Mouse (Mus musculus) cerebellum, postnatal 4 days (tissue): ENCODE measurements around the gene E030018B13Rik.

Experiments used
- DNase-seq, 2 experiments: peaks; one replicate each; pipeline ENCODE4 v3.0.0; 2022; ENCODE audit warnings: low spot score in 2 of 2, mixed read lengths in 1 of 2

E030018B13Rik gene

GRCm38 (mm10) chr7:63916268-63916907, at the start of gene E030018B13Rik:
TSS of gene E030018B13Rik (plus strand) at chr7:63916857.
- DNase-seq = no peak

DNA sequence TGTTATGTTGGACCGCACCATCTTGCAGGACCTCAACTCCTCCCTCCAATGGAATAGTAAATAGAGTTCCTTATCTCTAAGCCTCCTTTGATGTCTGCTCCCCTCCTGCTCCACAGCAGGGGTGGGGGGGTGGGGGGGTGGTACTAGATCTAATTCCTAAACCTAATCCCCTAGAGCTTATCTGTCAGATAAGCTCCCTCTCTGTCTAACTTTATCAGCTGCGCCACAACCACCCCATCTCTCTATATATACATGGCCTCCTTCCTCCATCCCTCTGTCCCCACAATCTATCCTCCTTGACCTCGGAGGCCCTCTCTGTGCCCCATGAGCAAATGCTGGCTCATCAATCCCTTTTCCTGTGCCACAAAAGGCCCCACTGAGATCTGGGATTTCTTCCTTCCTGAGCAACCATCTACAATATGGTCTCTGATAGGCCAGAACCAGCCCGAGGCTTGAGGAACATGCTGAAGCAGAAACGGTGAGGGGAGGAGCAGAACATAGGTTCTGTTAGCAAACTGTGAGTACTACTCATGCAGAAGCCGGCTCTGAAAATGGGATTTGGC, 48.2 kb upstream of the E030018B13Rik start:
- DNase-seq = no peak

DNA sequence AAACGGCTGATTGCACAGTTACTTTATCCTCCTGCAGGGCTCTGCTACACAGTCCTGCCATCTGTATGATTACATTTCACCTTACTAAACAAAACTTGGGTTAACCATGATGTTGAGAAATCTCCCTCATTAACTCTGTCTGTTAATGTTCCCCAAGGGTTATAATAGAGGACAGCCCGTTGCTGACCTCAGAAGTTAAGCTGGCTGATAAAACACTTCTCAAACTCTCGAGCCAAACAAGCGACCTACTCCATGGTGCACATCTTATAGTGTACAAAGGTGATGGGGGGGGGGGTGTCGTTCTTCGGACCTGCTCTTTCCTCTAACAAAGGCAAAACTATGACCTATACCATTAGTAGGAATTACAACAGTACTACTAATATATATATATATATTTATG, 45.0 kb upstream of the E030018B13Rik start:
- no peak for DNase-seq

DNA sequence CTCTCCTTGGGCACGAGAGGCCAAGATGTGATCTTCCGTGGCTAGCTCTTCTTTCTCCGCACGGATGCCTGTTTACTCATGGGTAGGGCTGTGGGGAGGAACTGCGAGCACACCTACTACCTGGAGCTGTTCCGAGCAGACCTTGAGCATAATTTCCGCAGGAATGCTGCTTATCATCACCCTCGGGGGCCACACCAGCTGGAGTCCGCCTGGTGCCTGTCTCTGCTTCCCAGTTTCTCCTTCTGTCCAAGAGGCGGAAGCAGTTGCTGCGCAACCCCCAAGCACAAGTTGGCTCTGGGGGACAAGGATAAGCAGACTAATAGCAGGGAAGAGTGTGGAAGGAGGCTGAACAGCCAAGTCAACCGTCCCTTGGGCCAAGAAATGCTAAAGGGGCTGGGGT, 42.8 kb upstream of the E030018B13Rik start:
- DNase-seq = no peak

DNA sequence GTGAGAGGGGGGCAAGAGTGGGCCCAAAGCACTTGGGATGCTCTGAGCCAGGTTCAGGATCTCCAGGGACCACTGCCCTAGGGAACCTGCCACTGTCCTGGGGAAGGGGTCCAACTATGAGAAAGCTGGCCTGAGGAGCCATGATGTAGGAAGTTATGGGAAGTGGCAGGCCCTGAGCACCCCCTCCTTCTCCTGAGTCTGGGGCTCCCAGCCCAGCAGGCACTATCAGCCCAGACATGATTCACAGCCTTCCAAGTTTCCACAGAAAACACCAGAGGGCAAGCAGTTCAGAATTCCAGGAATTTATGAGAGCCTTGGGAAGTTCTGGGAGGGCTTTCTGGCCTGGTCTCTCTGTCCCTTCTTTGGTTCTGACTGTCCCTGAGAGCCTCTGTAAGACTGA, 41.0 kb upstream of the E030018B13Rik start:
- DNase-seq = no peak

- DNase-seq = no peak
Measured at GRCm38 (mm10) chr7:63876640-63877039, 40.0 kb upstream of the E030018B13Rik start.

DNA sequence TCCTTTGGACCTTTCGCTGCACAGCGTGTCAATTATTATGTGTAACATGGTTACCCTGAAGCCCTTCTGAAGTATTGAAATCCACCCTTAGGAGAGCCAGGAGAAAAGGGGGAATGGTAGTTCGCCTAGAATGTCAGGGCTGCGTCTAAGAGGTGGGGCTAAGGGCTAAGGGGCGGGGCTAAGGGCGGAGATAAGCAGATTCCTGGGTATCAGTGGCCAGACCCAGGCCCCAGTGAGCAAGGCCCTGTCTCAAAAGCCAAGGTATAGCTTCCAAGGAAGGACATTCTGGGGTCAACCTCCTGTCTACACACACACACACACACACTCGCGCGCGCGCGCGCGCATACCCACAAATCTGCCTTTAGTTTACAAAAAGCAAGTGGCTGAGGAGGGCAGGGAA, 39.0 kb upstream of the E030018B13Rik start:
- no peak for DNase-seq

- peak in 1 of 2 experiments; percentile 21 for DNase-seq
Measured at GRCm38 (mm10) chr7:63879583-63879982, 37.1 kb upstream of the E030018B13Rik start.

GRCm38 (mm10) chr7:63882739-63883138, 33.9 kb upstream of the E030018B13Rik start:
- DNase-seq = no peak

GRCm38 (mm10) chr7:63885025-63885424, 31.6 kb upstream of the E030018B13Rik start:
- DNase-seq = no peak

GRCm38 (mm10) chr7:63887034-63887551, 29.6 kb upstream of the E030018B13Rik start:
- DNase-seq = no peak

GRCm38 (mm10) chr7:63887602-63888123, 29.0 kb upstream of the E030018B13Rik start:
- DNase-seq = no peak

- no peak for DNase-seq
Measured at GRCm38 (mm10) chr7:63888674-63889073, 28.0 kb upstream of the E030018B13Rik start.

DNA sequence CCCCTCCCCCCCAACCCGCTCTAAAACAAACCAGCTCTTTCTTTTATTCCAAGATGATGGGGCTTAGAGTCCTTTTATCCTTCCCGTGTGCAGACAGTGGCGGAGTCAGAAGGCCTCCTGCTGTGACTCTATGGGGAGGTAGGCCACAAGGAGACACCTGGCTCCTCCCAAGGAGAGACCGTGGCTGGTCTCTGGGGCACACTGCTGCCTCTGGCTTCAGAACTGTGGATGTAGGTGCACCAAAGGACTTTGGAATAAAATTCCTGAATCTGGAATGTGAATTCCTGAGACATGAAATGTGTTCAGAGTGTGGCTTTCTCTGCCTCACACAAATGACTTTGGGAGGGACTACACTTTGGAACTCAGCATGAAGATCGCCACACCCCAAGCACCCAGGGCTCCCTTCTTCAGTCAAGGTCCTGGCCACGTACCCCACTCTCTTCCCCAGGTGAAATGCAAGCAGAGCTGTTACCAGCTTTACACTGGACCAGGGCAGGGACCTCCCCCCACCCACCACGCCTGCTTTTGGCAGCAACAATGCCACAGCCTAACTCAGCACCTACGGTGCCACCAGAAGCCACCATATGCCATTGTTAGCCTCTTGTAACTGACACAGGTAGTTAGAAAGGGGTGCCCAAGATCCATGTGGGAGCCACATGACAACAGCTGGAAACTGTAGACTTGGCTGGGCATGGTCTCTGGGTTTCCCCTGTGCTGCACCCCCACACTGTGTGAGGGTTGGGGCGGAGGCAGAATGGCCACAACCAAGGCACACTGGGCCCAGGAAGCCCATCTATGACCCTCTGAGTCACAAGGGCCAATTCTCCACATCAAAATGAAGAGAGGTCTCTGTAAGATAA, 27.3 kb upstream of the E030018B13Rik start:
- DNase-seq = no peak

- DNase-seq = no peak
Measured at GRCm38 (mm10) chr7:63891488-63892075, 25.1 kb upstream of the E030018B13Rik start.

DNA sequence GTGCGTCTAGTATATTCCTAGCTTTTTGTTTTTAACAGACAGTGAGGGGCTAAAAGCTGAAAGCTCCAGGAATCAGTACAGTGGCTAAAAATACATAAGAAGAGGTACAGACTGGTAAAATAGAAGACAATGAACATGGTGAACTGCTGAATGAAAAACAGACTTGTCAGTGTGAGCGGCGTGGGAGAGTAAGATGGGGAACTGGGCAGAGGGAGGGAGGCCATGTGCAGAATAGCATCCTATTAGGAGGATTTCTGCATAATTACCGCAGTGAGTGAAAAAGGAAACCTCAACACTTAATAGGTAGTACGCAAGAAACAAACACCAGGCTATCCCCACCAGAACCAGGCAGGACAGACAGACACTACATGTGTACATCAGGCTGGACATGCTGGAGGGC, 23.5 kb upstream of the E030018B13Rik start:
- DNase-seq = no peak

DNA sequence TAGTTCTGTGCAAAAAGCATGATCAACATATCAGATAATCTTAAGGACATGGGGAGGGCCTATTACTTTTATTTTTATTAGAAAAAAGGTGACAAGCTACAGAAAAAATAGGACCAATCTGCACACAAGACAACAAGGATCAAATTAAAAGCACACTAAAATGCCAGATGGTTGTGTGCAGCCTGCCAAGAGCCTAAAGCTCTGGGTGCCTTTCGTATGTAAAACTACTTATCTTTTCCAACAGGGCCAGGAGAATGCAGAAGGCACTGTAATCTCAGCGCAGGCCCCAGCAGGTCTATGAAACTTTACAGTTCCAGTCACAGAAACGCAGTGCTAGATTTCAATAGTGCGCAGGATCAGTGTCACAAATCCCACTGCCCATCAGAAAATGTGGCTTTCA, 22.9 kb upstream of the E030018B13Rik start:
- no peak for DNase-seq

- DNase-seq = no peak
Measured at GRCm38 (mm10) chr7:63894662-63895061, 22.0 kb upstream of the E030018B13Rik start.

GRCm38 (mm10) chr7:63895223-63895622, 21.4 kb upstream of the E030018B13Rik start:
- DNase-seq = no peak

DNA sequence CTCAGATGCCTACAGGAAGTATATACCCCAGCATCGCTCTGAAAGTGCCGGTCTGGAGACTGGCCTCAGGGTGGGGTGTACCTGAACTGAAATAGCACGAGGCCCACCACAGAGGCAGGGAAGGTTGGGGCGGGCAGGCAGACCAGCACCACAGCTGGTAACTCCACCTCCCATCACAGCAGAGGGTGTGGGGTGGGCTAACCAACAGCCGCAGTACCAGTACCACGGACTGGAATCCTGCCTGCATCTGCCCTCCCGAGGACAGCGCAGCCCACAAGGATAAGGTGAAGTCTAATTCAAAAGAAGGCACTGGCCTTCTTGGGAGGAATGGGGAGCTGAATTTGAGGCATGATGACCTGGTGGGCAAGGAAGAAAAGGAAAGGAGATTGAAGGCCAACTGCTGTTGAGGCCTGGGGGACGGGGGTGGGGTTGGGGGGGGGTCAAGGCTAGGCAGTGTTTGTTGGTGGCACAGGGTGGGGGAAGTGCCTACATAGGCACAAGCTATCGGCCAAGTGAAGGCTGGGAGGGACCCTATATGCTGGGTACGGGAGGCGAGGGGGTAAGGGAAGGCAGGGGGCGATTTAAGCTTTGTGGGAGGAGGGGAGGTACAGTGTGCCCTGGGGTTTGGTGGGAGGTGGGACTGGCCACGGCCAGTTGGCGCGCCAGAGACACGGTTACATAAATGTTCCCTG, 20.2 kb upstream of the E030018B13Rik start:
- no peak for DNase-seq

DNA sequence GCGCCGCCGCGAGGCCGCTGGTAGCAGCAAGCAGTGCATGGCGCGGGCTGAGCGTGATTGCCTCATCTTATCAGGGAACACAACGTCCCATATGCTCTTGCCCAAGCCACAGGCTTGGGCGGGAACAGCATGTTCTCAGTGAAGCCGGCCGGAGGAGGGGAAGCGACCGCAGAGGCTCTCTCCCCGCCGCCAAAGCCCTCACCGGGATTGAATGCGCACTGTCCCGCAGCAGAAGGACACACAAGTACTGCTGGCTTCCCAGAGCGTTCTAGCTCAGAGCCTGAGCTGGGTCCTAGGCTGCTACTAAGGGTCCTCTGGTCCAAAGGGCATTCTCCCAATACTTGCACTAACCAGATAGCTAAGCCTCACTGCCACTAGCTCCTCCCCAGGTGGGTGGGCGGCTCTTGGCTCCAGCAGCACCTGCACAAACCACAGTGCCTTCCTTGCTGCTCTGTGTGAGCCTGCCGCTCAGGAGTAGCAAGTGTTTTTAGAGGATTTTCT, 19.6 kb upstream of the E030018B13Rik start:
- DNase-seq = peak; percentile 56 to 78
